Mouse (Mus musculus) layer of hippocampus, adult 9-11 months (tissue): ENCODE measurements around the gene Cd47.

ENCODE experiments used
- DNase-seq: peaks from one replicate; pipeline ENCODE4 v3.0.0; 2022

Gene Cd47

GRCm38 (mm10) chr16:49836634-49837164 lies 36.4 kb downstream of the Cd47 start:
- DNase-seq, result no peak

DNA sequence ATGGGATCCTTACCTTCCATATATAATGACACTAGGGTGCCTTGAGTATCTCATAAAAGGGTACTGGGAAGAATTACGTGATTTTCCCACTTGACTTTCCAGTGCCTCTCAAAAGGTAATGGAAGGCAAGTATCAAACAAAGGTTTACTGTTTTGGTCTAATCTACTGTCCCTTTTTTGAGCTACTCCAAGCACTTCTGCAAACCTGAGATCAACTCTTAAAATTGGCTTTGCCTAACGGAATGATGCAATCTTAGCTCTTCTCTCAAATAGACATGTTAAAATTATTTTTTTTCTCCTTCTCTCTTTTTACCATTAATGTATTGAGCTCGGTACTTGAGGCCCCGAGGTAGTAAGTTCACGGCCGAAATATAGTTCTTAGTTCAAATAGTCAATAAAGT lies 38.6 kb downstream of the Cd47 start:
- no peak for DNase-seq

DNA sequence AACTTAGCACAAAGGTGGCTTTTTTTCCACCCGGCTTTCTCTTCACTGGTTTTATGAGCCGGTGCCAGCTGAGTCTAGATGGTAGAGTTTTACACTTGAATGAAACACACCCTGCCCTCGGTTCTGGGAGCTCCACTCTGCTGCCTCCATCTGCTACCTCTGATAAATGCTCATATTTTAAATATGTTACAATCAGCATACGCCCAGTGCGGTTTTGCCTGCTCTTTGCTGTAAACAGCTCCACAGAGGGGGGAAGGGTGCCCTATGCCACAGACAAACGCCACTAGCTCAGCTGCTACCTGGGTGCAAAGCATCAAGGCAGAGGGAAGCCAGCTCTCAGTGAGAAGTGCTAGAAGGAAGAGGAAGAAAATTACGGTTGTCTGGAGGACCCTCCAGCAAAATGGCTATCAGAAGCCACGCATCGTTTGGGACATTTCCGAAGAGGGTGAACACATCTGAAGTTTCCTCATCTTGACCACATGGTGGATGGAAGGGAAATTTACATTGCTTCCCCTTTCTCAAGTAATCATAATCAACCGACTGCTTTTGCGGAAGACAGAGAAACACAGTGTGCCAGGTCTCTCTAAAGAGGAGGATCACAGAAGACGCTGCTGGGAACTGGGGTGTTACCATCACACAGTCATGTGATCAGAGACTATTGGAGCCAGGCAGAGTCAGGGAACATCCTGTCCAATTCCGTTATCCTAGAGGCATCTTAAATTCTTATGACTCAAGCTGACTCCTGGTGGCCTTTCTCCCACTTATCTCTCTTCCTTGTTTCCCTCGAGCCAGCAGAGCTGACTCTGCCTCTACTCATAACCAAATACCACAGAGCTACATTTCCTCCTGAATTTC lies 39.6 kb downstream of the Cd47 start:
- DNase-seq, result peak; percentile 36

GRCm38 (mm10) chr16:49843723-49844122 lies 43.4 kb downstream of the Cd47 start:
- no peak for DNase-seq

DNA sequence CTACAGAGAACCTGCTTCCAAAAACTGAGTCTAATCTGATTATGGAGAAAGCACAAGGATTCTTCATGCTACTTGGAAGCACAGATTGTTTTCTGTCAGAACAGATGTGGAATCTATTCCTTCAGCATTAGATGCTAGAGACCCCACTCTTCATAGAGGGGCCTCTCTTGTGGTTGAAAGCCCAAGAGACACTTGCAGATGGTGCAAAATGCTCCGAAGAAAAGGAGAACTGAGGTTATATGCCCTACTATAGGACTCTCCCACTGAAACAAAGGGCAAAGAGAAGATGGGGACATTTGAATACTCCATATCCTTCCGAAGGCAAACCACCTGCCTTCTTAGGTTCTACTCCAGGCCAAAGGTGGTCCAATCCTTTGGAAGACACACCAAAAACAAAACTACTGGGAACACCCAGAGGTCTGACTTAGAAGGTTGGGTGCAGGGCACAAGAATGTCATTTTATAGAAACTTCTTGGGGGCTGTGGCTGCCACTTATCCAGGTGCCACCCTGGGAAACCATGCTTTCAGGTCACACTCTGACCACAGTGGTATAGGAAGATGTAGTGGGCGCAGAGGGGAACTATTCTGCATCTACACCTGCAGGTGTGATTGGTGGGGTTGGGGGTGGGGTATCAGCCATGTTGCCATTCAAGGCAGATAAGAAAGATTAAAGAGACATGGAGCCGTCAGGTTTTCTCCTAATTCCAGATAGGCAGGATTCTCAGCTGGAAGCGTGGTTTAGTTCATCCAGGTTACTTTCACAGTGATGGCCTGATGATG lies 47.1 kb downstream of the Cd47 start:
- DNase-seq, result no peak

DNA sequence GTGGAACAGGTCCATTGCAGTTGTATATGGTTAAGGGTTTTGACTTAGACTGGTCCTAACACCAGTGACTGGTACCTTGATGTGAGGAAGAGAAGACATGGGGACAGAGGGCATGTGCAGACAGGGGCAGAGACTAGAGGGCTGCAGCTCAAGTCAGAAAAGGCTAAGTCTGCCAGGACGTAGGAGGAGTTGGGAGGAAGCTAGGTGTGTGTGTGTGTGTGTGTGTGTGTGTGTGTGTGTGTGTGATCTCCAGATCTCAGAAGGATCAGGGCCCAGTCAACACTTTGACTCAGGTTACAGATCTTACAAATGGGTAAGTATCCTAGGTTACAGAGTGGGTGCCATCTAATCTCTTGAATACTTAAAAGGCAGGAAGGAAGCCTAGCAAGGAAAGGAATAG lies 48.3 kb downstream of the Cd47 start:
- no peak for DNase-seq

DNA sequence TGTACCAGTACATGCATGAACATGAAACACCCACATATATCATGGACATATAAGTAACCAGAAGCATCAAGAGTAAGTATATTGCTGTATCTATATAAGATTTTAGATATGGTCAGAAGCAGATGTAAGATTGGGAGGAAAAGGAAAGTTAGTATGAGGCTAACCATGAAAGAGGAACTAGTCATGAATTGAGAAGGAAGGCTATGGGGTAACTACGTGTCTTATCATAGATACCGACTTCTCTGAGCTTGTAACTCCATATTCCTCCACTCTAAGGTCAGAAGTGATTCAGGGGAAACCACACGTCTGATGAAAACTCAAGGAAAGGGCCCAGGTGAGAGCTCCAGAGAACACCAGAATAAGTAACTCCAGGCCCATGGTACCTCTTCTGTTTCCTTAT lies 52.6 kb downstream of the Cd47 start:
- no peak for DNase-seq

DNA sequence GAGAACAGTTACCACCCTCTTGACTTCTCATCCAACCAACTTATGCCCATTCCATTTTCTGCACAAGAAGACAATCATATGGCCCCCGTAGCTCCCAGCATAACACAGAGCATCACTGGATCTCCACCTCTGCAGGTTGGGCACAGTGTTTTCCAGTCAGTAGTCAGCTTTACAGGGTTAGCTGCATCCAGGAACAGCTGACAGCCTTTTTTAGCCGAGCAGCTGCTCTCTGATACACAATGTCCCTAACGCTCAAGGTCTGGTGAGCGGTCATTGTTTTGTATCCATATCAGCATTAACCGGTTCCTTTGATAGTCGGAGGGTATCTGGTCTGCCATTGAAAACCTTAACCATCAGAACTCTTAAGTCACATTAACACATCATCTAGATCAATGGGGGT lies 53.3 kb downstream of the Cd47 start:
- DNase-seq, result no peak

- DNase-seq, result no peak
Measured at GRCm38 (mm10) chr16:49854194-49854593, 53.9 kb downstream of the Cd47 start.

GRCm38 (mm10) chr16:49854931-49855835 lies 54.9 kb downstream of the Cd47 start:
- peak; percentile 94 for DNase-seq

DNA sequence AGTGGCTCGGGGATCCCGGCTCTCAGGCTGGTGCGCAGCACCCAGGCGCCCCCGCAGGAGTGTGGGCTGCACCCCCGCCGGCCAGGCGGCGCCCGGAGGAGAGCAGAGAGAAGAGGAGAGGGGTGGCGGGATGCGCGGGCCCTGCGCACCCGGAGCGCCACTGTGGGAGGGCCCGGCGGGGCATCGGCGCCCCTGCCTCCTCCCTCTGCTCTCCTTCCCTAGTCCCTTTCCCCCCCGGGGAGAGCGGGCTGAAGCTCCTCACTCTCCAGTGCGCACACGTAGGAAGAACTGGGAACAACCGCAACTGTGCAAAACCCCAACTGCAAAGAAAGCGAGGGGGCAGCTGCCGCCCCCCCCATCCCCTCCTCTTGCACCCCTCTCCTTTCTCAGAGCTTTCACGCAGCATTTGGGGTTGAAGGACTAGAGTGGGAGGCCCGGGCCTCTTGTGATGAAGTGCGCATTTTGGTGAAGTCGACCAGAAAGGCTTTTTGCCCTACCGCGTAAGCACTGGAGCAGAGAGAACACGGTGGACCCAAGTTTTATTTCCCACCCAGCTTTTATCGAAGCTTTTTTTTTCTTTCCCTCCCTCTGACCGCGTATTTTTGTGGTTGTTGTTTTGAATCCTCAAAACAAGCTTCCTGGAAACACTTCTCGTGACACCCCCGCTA lies 55.6 kb downstream of the Cd47 start:
- DNase-seq, result no peak

GRCm38 (mm10) chr16:49856661-49857060 lies 56.3 kb downstream of the Cd47 start:
- DNase-seq, result no peak

DNA sequence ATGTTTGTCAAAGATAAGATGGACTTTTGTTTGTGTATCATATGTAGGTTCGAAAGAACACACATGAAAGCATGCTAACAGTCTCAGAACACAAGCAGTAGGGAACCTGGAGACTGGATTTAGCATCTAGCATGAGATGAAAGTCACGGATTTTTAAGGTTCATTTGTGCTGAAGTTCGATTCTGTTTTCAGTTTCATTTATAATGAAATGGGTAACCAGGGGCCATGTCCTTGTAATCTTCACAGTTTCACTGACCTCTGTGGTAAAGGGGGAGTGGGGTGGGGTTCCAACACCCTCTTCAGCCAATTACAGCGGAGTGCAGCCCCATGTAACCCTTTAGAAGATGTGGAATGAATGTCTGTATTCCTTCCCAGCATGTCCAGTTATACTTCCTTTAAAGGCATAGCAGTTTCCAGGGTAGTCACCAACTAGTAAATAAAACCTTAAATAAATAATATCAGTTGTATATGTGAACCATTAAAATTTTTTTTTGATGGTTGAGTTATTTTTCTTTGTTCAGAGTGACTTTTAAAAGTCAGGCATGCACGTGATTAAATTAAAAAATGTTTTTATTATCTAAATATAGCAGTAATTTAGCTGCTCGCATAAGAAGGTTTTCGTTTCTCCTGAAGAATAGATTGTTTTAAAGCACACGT lies 57.3 kb downstream of the Cd47 start:
- DNase-seq, result no peak

GRCm38 (mm10) chr16:49858161-49858906 lies 58.0 kb downstream of the Cd47 start:
- DNase-seq, result no peak

DNA sequence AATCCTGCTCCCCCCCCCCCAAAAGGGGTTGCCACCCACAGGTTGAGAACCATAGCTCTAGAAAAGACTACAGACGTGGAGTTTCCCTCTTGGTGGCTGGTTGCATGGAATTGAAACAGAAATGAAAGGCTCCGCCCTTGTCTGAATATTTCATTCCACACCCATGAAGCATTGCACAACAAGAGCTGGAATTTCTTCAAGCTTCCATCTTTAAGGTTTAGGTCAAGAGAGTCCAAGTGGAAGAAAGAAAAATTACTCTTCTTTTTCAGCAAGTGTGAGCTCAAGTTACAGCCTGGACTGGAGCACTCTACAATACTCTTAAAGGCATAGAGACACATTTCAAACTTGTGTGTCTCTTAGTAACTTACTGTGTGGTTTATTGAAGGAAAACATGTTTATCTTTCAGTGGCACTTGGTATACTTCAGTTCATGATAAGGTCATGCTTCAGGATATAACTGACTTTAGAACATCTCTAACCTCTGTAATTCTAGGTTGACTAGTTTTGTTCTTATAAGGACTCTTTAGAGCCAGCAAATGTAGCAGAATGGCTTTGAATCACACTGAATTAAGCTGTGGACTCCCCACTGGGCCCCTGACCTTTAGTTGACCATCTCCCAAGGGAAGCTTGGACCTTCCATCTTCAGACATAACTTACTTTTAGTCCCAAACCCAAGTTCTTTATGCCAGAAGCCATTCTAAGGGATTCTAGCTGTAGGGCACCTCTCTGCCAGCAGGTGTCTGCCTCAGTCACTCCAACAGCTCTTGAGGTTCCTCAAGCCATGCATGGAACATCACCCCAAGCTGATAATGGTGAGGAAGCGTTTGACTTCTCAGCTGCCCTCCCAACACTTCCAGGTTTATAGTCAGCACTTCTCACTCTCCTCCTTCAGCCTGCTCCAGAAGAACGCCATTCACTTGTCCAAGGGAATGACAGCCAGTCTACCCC lies 58.8 kb downstream of the Cd47 start:
- DNase-seq, result no peak

GRCm38 (mm10) chr16:49861986-49862385 lies 61.7 kb downstream of the Cd47 start:
- no peak for DNase-seq

- no peak for DNase-seq
Measured at GRCm38 (mm10) chr16:49866617-49867016, 66.3 kb downstream of the Cd47 start.

DNA sequence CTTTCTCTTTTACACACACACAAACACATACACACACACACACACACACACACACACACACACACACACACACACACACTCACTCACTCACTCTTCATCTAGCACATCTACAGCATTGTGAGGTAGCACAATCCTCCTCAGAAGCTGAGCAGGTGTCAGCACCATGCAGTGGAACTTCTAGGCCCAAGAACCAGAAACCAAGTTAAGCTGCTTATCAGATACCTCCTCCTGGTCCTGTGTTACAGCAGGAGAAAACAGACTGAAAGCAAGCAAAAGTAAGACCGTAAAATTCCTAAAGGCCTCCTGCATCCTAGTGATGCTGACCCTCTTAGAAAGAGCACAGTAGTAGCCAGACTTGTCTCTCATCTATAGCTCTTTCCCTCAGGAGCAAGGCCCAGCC lies 67.9 kb downstream of the Cd47 start:
- DNase-seq, result no peak

GRCm38 (mm10) chr16:49873918-49874317 lies 73.6 kb downstream of the Cd47 start:
- no peak for DNase-seq

DNA sequence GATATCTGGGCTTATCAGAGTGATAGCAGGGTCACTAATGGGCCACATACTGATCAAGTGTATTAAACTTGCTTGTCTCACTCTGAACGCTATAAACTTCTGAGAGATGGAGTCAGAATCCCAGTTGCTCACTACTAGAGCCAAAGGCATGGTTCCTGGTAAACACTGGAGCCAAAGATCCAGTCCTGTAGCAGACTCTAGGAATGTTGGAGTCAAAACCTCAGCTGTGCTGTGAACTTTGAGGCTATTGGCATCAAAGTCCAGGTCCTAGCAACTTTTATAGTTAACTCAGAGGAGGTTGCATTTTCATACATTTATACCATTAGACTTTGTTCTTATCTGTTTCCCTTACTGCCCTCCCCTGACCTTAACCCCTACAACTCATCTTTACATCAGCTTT lies 74.2 kb downstream of the Cd47 start:
- no peak for DNase-seq
